Mouse (Mus musculus): ENCODE measurements around the gene Nog. TPM values are rescaled to one million over a fixed set of nuclear protein-coding genes. Genes with fewer than 3 reads are reported as not detected.

The Nog gene
- polyA plus RNA-seq, 1 experiment from 2014 or later: 1.7 TPM

GRCm38 (mm10) chr11:89303421-89303820 lies 1.3 kb upstream of the Nog start:
- no peaks in the 10 kb centered on the region; the same call in 1 of the 2 replicates for H3K4me1 ChIP-seq (replicated peaks; ENCODE audit: control insufficient read depth, insufficient read depth)
- H3K4me3 ChIP-seq (ENCODE audit: low read depth, low read length): 0 out of 2 replicates have a peak overlapping the region, but pooled peaks have one; percentile 20
- peak overlapping the region; percentile 95 for H3K4me2 ChIP-seq (replicated peaks; ENCODE audit: low read depth)
- H3K36me3 ChIP-seq (ENCODE audit: control insufficient read depth, insufficient read depth, low read length): no peaks in the 10 kb centered on the region
- no peaks in the 10 kb centered on the region for H3K9me3 ChIP-seq (ENCODE audit: control insufficient read depth, low read length)
- no peak overlapping the region for H3K9ac ChIP-seq (ENCODE audit: low read length)
- 0 out of 2 replicates have a peak, but pooled peaks cover 4% of the 10 kb centered on the region for H3K27me3 ChIP-seq (ENCODE audit: control insufficient read depth, insufficient read depth, low read length)
- H3K27ac ChIP-seq (replicated peaks): no peak overlapping the region
- DNase-seq (ENCODE audit: low spot score): peak; percentile 86
- TF ChIP-seq CTCF (IDR thresholded peaks at IDR 0.05; ENCODE audit: low read depth): peak; percentile 98
- no peak for TF ChIP-seq EP300 (optimal IDR thresholded peaks at IDR 0.05)
- 1% methylated on average over 15 of the region's 16 CpGs for WGBS
- ATAC-seq (ENCODE audit: low FRiP score, low TSS enrichment): peak; percentile 56; the same call in 1 of the 2 replicates

GRCm38 (mm10) chr11:89302816-89303180 lies 666 bp upstream of the Nog start:
- no peak for DNase-seq (ENCODE audit: low spot score)
- Histone ChIP-seq H3K9ac (ENCODE audit: low read length) (peak overlapping the region; percentile 54; the same call in 1 of the 2 replicates), H3K4me2 (replicated peaks; ENCODE audit: low read depth) (peak overlapping the region; percentile 95), H3K27me3 (ENCODE audit: control insufficient read depth, insufficient read depth, low read length) (0 out of 2 replicates have a peak, but pooled peaks cover 4% of the 10 kb centered on the region), H3K27ac (replicated peaks) (peak overlapping the region; percentile 35; the same call in 1 of the 2 replicates), H3K36me3 (ENCODE audit: control insufficient read depth, insufficient read depth, low read length) (no peaks in the 10 kb centered on the region), H3K9me3 (ENCODE audit: control insufficient read depth, low read length) (no peaks in the 10 kb centered on the region), H3K4me1 (replicated peaks; ENCODE audit: control insufficient read depth, insufficient read depth) (no peaks in the 10 kb centered on the region; the same call in 1 of the 2 replicates), H3K4me3 (ENCODE audit: low read depth, low read length) (peak overlapping the region; percentile 60)
- no peak for TF ChIP-seq CTCF (IDR thresholded peaks at IDR 0.05; ENCODE audit: low read depth)
- TF ChIP-seq EP300 (optimal IDR thresholded peaks at IDR 0.05): no peak
- whole genome bisulfite sequencing: 1% methylated on average over 8 of the region's 29 CpGs
- no peak; the same call in 1 of the 2 replicates for ATAC-seq (ENCODE audit: low FRiP score, low TSS enrichment)

GRCm38 (mm10) chr11:89301331-89302055 lies 639 bp downstream of the Nog start:
- WGBS: 1% methylated on average over 53 of the region's 53 CpGs

GRCm38 (mm10) chr11:89299784-89300775 lies 2.1 kb downstream of the Nog start:
- H3K9ac ChIP-seq (ENCODE audit: low read length): no peak overlapping the region
- peak; percentile 16 for DNase-seq (ENCODE audit: low spot score)
- H3K27ac ChIP-seq (replicated peaks): no peak overlapping the region
- H3K4me3 ChIP-seq (ENCODE audit: low read depth, low read length): 0 out of 2 replicates have a peak overlapping the region, but pooled peaks have one; percentile 8
- WGBS: 2% methylated on average over 25 of the region's 26 CpGs
- no peaks in the 10 kb centered on the region; the same call in 1 of the 2 replicates for H3K4me1 ChIP-seq (replicated peaks; ENCODE audit: control insufficient read depth, insufficient read depth)
- H3K4me2 ChIP-seq (replicated peaks; ENCODE audit: low read depth): peak overlapping the region; percentile 66; the same call in 1 of the 2 replicates
- TF ChIP-seq EP300 (optimal IDR thresholded peaks at IDR 0.05) (no peak), CTCF (IDR thresholded peaks at IDR 0.05; ENCODE audit: low read depth) (no peak)
- no peaks in the 10 kb centered on the region for H3K36me3 ChIP-seq (ENCODE audit: control insufficient read depth, insufficient read depth, low read length)
- no peak for ATAC-seq (ENCODE audit: low FRiP score, low TSS enrichment)
- H3K27me3 ChIP-seq (ENCODE audit: control insufficient read depth, insufficient read depth, low read length): 0 out of 2 replicates have a peak, but pooled peaks cover 4% of the 10 kb centered on the region
- H3K9me3 ChIP-seq (ENCODE audit: control insufficient read depth, low read length): no peaks in the 10 kb centered on the region

More at GRCm38 (mm10) chr11:89301331-89302055, 639 bp downstream of the Nog start:
- Histone ChIP-seq H3K4me3 (ENCODE audit: low read depth, low read length) (peak overlapping the region; percentile 60), H3K4me2 (replicated peaks; ENCODE audit: low read depth) (peak overlapping the region; percentile 95), H3K27me3 (ENCODE audit: control insufficient read depth, insufficient read depth, low read length) (0 out of 2 replicates have a peak, but pooled peaks cover 4% of the 10 kb centered on the region), H3K9me3 (ENCODE audit: control insufficient read depth, low read length) (no peaks in the 10 kb centered on the region), H3K27ac (replicated peaks) (peak overlapping the region; percentile 67), H3K9ac (ENCODE audit: low read length) (peak overlapping the region; percentile 54), H3K36me3 (ENCODE audit: control insufficient read depth, insufficient read depth, low read length) (no peaks in the 10 kb centered on the region), H3K4me1 (replicated peaks; ENCODE audit: control insufficient read depth, insufficient read depth) (no peaks in the 10 kb centered on the region; the same call in 1 of the 2 replicates)
- TF ChIP-seq CTCF (IDR thresholded peaks at IDR 0.05; ENCODE audit: low read depth) (no peak; the same call in 1 of the 2 replicates), EP300 (optimal IDR thresholded peaks at IDR 0.05) (no peak)
- ATAC-seq (ENCODE audit: low FRiP score, low TSS enrichment) (no peak), DNase-seq (ENCODE audit: low spot score) (peak; percentile 21)

- 1% methylated on average over 32 of the region's 36 CpGs for WGBS
- ATAC-seq (ENCODE audit: low FRiP score, low TSS enrichment): no peak
Observed at GRCm38 (mm10) chr11:89299116-89299783, 2.9 kb downstream of the Nog start.

More at GRCm38 (mm10) chr11:89299116-89299783, 2.9 kb downstream of the Nog start:
- DNase-seq (ENCODE audit: low spot score): peak; percentile 20
- Histone ChIP-seq H3K27ac (replicated peaks) (no peak overlapping the region), H3K36me3 (ENCODE audit: control insufficient read depth, insufficient read depth, low read length) (no peaks in the 10 kb centered on the region), H3K4me1 (replicated peaks; ENCODE audit: control insufficient read depth, insufficient read depth) (no peaks in the 10 kb centered on the region; the same call in 1 of the 2 replicates), H3K9ac (ENCODE audit: low read length) (no peak overlapping the region), H3K4me2 (replicated peaks; ENCODE audit: low read depth) (peak overlapping the region; percentile 66), H3K27me3 (ENCODE audit: control insufficient read depth, insufficient read depth, low read length) (0 out of 2 replicates have a peak, but pooled peaks cover 4% of the 10 kb centered on the region), H3K9me3 (ENCODE audit: control insufficient read depth, low read length) (no peaks in the 10 kb centered on the region), H3K4me3 (ENCODE audit: low read depth, low read length) (peak overlapping the region; percentile 38)
- TF ChIP-seq EP300 (optimal IDR thresholded peaks at IDR 0.05) (no peak), CTCF (IDR thresholded peaks at IDR 0.05; ENCODE audit: low read depth) (no peak)
